Mouse (Mus musculus) liver, embryonic 12.5 days (tissue): Measurements from ENCODE around the gene Helt. TPM values are rescaled to one million over a fixed set of nuclear protein-coding genes. Genes with fewer than 3 reads are reported as not detected.

Source experiments
- ATAC-seq: fragments of 200-750 bp; cut with Nextera tagmentation; 2 replicates; pipeline ENCODE4 v1.8.0; 2017; ENCODE audit warnings: moderate number of reproducible peaks, mild to moderate bottlenecking, moderate library complexity
- H3K27ac ChIP-seq: fragments of 300-500 bp; sonication (generic); 2 replicates; pipeline ENCODE4 v1.5.1; 2016; ENCODE audit warnings: mild to moderate bottlenecking
- H3K27me3 ChIP-seq: fragments of 300-500 bp; sonication (generic); replicated peaks from 2 replicates; pipeline ENCODE4 v1.6.1; 2016; ENCODE audit warnings: mild to moderate bottlenecking, moderate library complexity
- H3K36me3 ChIP-seq: fragments of 300-500 bp; sonication (generic); 2 replicates; pipeline ENCODE4 v1.6.1; 2016; ENCODE audit warnings: mild to moderate bottlenecking, moderate library complexity
- H3K4me1 ChIP-seq: fragments of 300-500 bp; sonication (generic); 2 replicates; pipeline ENCODE4 v1.6.1; 2016
- H3K4me2 ChIP-seq: fragments of 300-500 bp; sonication (generic); 2 replicates; pipeline ENCODE4 v1.6.1; 2016; ENCODE audit warnings: mild to moderate bottlenecking, moderate library complexity
- H3K4me3 ChIP-seq: fragments of 300-500 bp; sonication (generic); 2 replicates; pipeline ENCODE4 v1.5.1; 2016; ENCODE audit warnings: mild to moderate bottlenecking, moderate library complexity
- H3K9ac ChIP-seq: fragments of 300-500 bp; sonication (generic); 2 replicates; pipeline ENCODE4 v1.6.1; 2016; ENCODE audit warnings: mild to moderate bottlenecking, moderate library complexity
- H3K9me3 ChIP-seq: fragments of 300-500 bp; sonication (generic); replicated peaks from 2 replicates; pipeline ENCODE4 v1.6.1; 2016; ENCODE audit warnings: mild to moderate bottlenecking, moderate library complexity
- WGBS: fragments of 180-500 bp; shearing (Covaris S2); methylation state at CpG from one replicate; pipeline ENCODE4 v1.1.7; 2016; ENCODE audit not compliant: insufficient replicate concordance; 5-methylcytosine and 5-hydroxymethylcytosine counted together
- polyA plus RNA-seq: library from polyadenylated mRNA; unstranded; fragments of >200 nt; fragmentation: Nextera tagmentation; extraction: Ambion mirVana; gene quantifications from 2 replicates; pipeline ENCODE4 v1.2.1, GENCODE M21; 2016

The Helt gene
- polyA plus RNA-seq, 1 experiment from 2014 or later: not detected

DNA sequence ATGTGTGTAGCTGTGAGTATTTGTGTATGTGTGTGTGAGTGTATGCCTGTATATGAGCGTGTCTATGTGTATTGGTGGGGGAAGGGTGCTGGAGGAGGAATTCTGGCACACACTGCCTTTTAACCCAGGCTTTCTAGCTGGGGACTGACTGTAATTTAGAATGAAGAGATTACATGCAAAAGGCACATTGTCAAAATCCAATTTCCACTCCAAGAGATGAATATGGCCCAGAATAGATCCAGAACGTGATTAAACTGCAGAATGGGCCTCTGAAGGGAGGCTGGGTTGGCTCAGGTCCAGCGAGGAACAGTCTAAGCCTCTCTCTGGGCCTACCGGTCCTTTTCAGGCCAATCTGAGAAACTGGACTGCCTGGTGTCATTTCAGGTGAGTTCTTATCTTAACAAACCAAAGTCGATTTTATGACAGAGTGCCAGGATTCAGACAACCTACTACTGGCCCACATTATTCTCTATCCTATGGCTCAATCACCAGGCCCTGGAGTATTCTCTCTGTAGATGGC, 29.3 kb upstream of the Helt start:
- no peak overlapping the region for H3K4me3 ChIP-seq
- WGBS: 68% methylated on average over 5 of the region's 5 CpGs
- H3K9me3 ChIP-seq: no peaks in the 10 kb centered on the region
- H3K4me1 ChIP-seq: no peaks in the 10 kb centered on the region
- H3K27me3 ChIP-seq: no peaks in the 10 kb centered on the region
- H3K27ac ChIP-seq: no peak overlapping the region
- no peak overlapping the region for H3K9ac ChIP-seq
- ATAC-seq: no peak
- no peak overlapping the region for H3K4me2 ChIP-seq
- no peaks in the 10 kb centered on the region for H3K36me3 ChIP-seq

DNA sequence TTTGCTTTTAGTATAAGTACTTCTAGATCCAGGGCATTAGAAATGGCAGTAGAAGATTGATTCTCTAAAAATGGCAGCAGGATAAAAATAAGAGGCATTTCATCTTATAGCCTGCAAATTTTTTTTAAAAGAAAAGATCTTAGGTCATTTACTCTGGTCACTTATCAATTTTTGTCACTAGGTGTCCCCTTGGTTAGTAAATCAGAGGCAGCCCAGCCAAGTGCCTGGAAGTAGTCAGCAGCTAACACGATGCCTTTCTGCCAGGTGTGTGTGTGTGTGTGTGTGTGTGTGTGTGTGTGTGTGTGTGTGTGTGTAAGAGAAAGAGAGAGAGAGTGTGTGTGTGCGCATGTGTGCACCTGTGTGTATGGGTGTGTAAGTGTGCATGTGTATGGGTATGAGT, 28.4 kb upstream of the Helt start:
- Histone ChIP-seq H3K9ac (no peak overlapping the region), H3K36me3 (no peaks in the 10 kb centered on the region), H3K4me1 (no peaks in the 10 kb centered on the region), H3K4me3 (no peak overlapping the region), H3K4me2 (no peak overlapping the region), H3K27ac (no peak overlapping the region), H3K9me3 (no peaks in the 10 kb centered on the region), H3K27me3 (no peaks in the 10 kb centered on the region)
- 55% methylated on average over 2 of the region's 2 CpGs for WGBS
- ATAC-seq: no peak

DNA sequence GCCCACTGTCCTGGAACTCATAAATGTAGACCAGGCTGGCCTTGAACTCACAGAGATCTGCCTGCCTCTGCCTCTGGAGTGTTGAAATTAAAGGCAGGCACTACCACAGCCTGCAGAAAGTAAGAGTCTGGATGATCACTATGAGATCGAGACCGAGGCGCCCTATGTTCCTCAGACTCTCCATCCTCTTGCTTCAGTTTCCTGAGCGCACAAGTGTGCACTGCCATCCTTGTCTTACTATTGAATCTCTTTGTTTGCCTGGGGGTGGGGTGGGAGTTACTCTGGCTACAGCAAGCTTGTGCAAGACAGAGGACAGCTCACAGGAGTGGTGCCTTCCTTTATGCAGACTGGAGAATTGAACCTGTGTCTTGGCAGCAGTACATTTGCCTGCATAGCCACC, 27.9 kb upstream of the Helt start:
- Histone ChIP-seq H3K9ac (no peak overlapping the region), H3K36me3 (no peaks in the 10 kb centered on the region), H3K4me1 (no peaks in the 10 kb centered on the region), H3K4me3 (no peak overlapping the region), H3K27me3 (no peaks in the 10 kb centered on the region), H3K4me2 (no peak overlapping the region), H3K27ac (no peak overlapping the region), H3K9me3 (no peaks in the 10 kb centered on the region)
- WGBS: 78% methylated on average over 4 of the region's 4 CpGs
- ATAC-seq: no peak

DNA sequence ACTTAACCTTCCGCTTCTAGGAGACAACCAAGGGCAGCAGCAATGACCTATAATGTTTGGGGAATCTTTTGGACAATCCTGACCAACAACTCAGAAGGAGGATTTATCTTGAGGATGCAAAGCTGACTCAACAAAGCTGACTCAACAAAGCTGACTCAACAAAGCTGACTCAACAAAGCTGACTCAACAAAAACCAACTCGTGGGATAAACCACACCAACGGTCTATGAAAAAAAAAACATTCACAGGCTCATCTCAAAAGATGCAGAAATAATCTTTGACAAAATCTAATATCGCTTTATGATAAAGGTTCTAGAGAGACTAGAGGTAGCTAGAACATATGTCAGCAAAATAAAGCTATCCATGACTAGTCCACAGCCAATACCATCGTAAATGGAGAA, 24.3 kb upstream of the Helt start:
- WGBS: 71% methylated on average over 5 of the region's 5 CpGs
- Histone ChIP-seq H3K9ac (no peak overlapping the region), H3K27me3 (no peaks in the 10 kb centered on the region)

DNA sequence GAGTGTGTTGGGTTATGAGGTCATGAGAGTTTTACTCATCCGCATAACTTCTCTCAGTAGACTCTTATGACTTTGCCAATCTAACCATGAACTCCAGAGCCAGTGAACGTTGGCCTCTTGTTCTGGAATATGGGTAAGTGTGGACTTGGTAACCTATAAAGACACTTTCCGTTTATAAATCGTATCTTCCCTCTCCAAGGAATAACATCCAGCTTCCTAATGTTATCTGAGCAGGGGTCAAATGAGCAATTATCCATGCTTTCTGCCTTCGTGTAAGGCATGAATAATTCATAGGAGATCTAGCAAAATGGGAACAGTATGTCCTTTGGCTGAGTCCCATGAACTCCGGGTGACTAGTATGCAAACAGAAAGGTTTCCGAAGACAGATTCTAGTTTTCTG, 22.7 kb upstream of the Helt start:
- H3K36me3 ChIP-seq: no peaks in the 10 kb centered on the region
- no peaks in the 10 kb centered on the region for H3K9me3 ChIP-seq
- H3K4me2 ChIP-seq: no peak overlapping the region
- no peaks in the 10 kb centered on the region for H3K4me1 ChIP-seq
- no peaks in the 10 kb centered on the region for H3K27me3 ChIP-seq
- no peak overlapping the region for H3K9ac ChIP-seq
- ATAC-seq: no peak
- WGBS: 73% methylated on average over 7 of the region's 7 CpGs
- no peak overlapping the region for H3K4me3 ChIP-seq
- no peak overlapping the region for H3K27ac ChIP-seq

More for the DNA sequence above, 24.3 kb upstream of the Helt start:
- Histone ChIP-seq H3K4me3 (no peak overlapping the region), H3K9me3 (no peaks in the 10 kb centered on the region), H3K27ac (no peak overlapping the region), H3K36me3 (no peaks in the 10 kb centered on the region), H3K4me2 (no peak overlapping the region), H3K4me1 (no peaks in the 10 kb centered on the region)
- no peak for ATAC-seq

DNA sequence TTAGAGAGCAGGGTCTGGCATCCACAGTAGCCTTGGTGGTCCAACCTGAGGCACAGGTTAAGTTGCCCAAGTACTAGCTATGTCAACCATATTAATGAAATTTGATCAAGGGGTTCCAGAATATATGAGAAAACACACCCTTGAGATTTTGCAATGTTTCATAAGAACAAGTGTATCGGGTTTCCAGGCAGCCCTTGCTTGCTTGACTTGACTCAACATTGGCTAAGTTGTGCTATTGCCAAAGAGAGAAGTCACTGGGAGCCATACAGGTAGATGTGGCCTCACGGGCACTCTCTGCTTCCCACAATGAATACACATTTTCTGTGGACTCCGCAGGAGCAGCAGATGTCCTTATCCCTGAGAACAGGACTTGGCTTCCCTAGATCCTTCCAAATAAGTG, 19.3 kb upstream of the Helt start:
- Histone ChIP-seq H3K9ac (no peak overlapping the region), H3K9me3 (no peaks in the 10 kb centered on the region), H3K4me2 (no peak overlapping the region), H3K4me3 (no peak overlapping the region), H3K27ac (no peak overlapping the region), H3K36me3 (no peaks in the 10 kb centered on the region), H3K27me3 (0 out of 2 replicates have a peak, but pooled peaks cover 11% of the 10 kb centered on the region), H3K4me1 (0 out of 2 replicates have a peak, but pooled peaks cover 3% of the 10 kb centered on the region)
- WGBS: 74% methylated on average over 3 of the region's 3 CpGs
- no peak for ATAC-seq

DNA sequence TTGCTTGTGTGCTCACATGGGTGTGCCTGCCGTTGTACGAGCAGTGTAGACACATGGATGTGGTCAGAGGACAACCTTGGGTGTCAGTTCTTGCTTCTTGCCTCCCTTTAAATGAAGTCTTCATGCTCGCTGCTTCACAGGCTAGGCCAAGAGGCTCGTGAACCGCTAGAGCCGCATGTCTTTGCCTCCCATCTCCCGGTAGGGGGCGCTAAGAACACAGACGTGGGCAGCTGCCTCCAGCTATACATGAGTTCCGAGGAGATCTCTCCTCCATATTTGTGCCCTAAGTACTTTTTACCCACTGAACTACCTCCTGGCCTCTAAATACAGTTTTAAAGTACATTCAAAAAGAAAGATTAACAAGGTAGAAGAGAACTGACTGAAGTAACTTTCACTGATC, 16.7 kb upstream of the Helt start:
- Histone ChIP-seq H3K9ac (no peak overlapping the region), H3K36me3 (no peaks in the 10 kb centered on the region), H3K4me2 (no peak overlapping the region), H3K27me3 (0 out of 2 replicates have a peak, but pooled peaks cover 16% of the 10 kb centered on the region), H3K4me3 (no peak overlapping the region), H3K27ac (no peak overlapping the region), H3K9me3 (no peaks in the 10 kb centered on the region), H3K4me1 (peaks cover 15% of the 10 kb centered on the region)
- ATAC-seq: peak; percentile 67
- WGBS: 9% methylated on average over 10 of the region's 10 CpGs

DNA sequence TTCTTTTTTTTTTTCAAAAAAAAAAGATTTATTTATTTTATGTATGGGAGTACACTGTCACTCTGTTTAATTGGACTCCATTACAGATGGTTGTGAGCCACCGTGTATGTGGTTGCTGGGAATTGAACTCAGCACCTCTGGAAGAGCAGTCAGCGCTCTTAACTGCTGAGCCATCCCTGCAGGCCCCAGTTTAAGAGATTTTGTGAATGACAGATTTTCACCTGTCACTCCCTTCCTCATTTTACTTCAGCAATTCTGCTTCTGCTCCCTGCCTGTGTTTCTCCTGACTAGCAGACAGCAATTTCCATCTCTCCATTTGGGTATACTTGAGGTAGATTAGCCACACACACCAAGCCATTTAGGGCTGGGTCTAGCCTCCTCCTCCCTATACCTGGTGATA, 13.7 kb upstream of the Helt start:
- no peak for ATAC-seq
- 58% methylated on average over 2 of the region's 2 CpGs for WGBS
- Histone ChIP-seq H3K9ac (no peak overlapping the region), H3K9me3 (no peaks in the 10 kb centered on the region), H3K27me3 (0 out of 2 replicates have a peak, but pooled peaks cover 16% of the 10 kb centered on the region), H3K27ac (no peak overlapping the region), H3K4me3 (no peak overlapping the region), H3K4me2 (no peak overlapping the region), H3K36me3 (no peaks in the 10 kb centered on the region), H3K4me1 (peaks cover 18% of the 10 kb centered on the region)

DNA sequence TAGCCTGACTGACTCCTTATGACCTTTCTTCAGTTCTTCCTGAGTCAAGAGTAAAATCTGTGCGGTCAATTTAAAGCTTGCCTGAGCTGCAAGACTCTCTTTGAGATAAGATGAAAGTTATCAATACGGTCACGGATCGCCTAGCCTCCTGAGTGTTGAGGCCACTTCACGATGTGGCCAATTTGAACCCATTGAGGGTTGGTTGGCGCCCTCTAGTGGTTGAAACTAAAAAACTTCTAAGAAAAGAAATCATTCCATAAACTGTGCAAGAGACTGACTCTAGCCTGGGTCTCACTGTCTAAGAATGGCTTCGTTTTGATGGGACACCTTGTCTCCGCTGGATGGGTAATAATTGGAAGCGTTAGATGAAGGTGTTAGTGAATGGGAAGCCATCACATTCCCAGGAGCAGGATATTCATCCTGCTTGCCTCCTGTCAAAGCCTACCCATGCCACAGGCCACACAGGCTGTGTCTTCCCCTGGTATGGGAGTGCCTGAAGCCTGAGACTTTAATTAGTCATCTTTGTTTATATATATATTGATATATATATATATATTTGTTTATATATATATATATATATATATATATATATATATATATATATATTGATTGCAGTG, 11.4 kb upstream of the Helt start:
- no peaks in the 10 kb centered on the region for H3K36me3 ChIP-seq
- H3K9ac ChIP-seq: no peak overlapping the region
- 0 out of 2 replicates have a peak, but pooled peaks cover 16% of the 10 kb centered on the region for H3K27me3 ChIP-seq
- no peak overlapping the region for H3K27ac ChIP-seq
- H3K4me3 ChIP-seq: no peak overlapping the region
- ATAC-seq: no peak
- no peak overlapping the region for H3K4me2 ChIP-seq
- H3K9me3 ChIP-seq: no peaks in the 10 kb centered on the region
- WGBS: 2% methylated on average over 9 of the region's 9 CpGs
- peaks cover 14% of the 10 kb centered on the region for H3K4me1 ChIP-seq

DNA sequence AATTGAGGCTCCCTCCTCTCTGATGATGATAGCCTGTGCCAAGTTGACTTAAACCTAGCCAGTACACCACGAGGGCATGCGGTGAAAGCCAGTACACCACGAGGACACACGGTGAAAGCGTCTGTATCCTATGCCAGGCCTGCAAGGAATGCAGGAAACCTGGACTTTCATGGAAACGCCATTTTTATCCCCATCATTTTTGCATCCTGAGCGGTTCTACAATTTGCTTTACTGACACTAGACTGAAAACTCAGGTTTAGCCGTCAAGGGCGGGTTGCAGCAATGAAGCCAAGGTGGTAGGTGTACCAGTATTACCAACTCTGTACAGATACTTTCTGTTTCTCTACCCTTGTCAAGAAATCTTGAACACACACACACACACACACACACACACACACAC, 7.7 kb upstream of the Helt start:
- no peak overlapping the region for H3K4me2 ChIP-seq
- peaks cover 10% of the 10 kb centered on the region; the same call in 1 of the 2 replicates for H3K4me1 ChIP-seq
- H3K9me3 ChIP-seq: no peaks in the 10 kb centered on the region
- H3K27ac ChIP-seq: no peak overlapping the region
- H3K9ac ChIP-seq: no peak overlapping the region
- H3K27me3 ChIP-seq: peaks cover 24% of the 10 kb centered on the region
- WGBS: 80% methylated on average over 9 of the region's 9 CpGs
- ATAC-seq: no peak
- H3K36me3 ChIP-seq: no peaks in the 10 kb centered on the region
- no peak overlapping the region for H3K4me3 ChIP-seq

DNA sequence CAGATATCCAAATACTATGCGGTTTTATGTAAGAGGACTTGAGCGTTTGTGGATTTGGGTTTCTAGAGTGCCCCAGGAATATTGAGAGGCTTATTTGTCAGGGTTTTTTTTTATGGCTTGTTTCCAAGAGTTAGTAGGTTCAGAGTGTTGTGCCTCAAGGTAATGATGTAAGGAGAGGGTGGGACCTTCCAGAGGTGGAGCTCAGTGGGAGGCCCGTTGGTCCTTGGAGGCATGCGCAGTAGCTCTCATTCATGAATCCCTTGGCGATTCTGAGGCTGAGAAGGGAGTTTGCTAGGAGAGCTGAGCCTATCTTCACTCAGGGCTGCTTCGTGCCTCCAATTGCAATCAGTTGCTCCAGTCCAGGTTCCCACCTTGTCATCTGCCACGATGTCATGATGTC, 4.4 kb upstream of the Helt start:
- Histone ChIP-seq H3K36me3 (no peaks in the 10 kb centered on the region), H3K4me1 (no peaks in the 10 kb centered on the region), H3K4me2 (no peak overlapping the region), H3K27ac (no peak overlapping the region), H3K4me3 (no peak overlapping the region), H3K9ac (no peak overlapping the region), H3K9me3 (no peaks in the 10 kb centered on the region), H3K27me3 (peaks cover 57% of the 10 kb centered on the region)
- ATAC-seq: no peak
- WGBS: 45% methylated on average over 7 of the region's 7 CpGs

DNA sequence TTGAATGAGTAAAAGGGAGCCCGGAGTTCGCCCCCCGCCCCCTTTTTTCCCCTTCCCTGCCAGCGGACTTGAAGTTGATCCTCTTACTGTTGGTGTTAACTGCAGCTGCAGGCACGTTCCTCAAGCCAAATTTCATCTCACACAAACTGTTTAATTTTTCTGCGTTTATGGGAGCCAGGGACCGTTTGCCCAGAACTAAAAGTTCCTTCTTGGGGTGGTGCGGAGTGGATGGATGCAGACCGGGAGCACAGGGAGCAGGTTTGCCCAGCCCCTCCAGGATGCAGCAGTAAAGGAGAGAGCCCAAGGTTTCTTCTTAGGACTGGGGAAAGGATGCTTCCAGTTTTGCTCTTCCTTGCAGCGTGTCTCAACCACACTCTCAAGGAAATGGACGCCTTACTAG, 2.1 kb upstream of the Helt start:
- WGBS: 3% methylated on average over 11 of the region's 11 CpGs
- H3K4me2 ChIP-seq: no peak overlapping the region
- H3K27ac ChIP-seq: no peak overlapping the region
- H3K9ac ChIP-seq: no peak overlapping the region
- no peaks in the 10 kb centered on the region for H3K9me3 ChIP-seq
- H3K36me3 ChIP-seq: no peaks in the 10 kb centered on the region
- no peak overlapping the region for H3K4me3 ChIP-seq
- H3K4me1 ChIP-seq: no peaks in the 10 kb centered on the region
- ATAC-seq: no peak
- H3K27me3 ChIP-seq: peaks cover 80% of the 10 kb centered on the region

DNA sequence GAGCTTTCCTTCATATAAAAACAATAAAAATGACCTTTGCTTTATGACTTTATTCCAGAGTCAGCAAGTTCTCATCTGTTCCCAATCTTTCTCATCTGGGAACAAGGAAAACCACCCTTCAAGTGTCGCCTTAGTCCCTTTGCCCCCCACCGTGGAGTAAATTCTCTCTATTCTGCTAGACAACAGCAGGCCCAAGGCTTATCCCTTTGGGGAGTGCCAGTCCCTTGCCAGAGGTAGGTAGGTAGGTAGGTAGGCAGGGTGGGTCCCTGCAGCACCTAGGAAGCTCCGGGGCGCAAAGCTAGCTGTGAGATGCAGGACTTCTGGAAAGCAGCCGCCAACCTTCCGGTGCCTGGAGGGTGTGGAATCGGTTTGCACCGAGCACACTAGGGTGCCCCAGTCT, 1.5 kb upstream of the Helt start:
- no peak for ATAC-seq
- no peak overlapping the region for H3K27ac ChIP-seq
- 1% methylated on average over 8 of the region's 8 CpGs for WGBS
- H3K4me1 ChIP-seq: no peaks in the 10 kb centered on the region
- H3K4me2 ChIP-seq: no peak overlapping the region
- no peaks in the 10 kb centered on the region for H3K36me3 ChIP-seq
- no peaks in the 10 kb centered on the region for H3K9me3 ChIP-seq
- no peak overlapping the region for H3K9ac ChIP-seq
- H3K4me3 ChIP-seq: no peak overlapping the region
- H3K27me3 ChIP-seq: peaks cover 86% of the 10 kb centered on the region
